Mouse (Mus musculus) midbrain, embryonic 12.5 days (tissue): Measurements from ENCODE around the gene Anapc15-ps. TPM values are rescaled to one million over a fixed set of nuclear protein-coding genes. Genes with fewer than 3 reads are reported as not detected.
A peak's percentile ranks its signal among the peaks of the same experiment; 100 is the strongest.

ENCODE experiments used
- ATAC-seq: fragments of 200-750 bp; cut with Nextera tagmentation; 2 replicates; pipeline ENCODE4 v1.8.0; 2017; ENCODE audit warnings: low read depth, moderate TSS enrichment, moderate library complexity; ENCODE audit not compliant: low FRiP score
- H3K27ac ChIP-seq: fragments of 300-500 bp; sonication (generic); replicated peaks from 2 replicates; pipeline ENCODE4 v1.5.1; 2016; ENCODE audit warnings: mild to moderate bottlenecking
- H3K27me3 ChIP-seq: fragments of 300-500 bp; sonication (generic); 2 replicates; pipeline ENCODE4 v1.6.1; 2016; ENCODE audit warnings: mild to moderate bottlenecking
- H3K36me3 ChIP-seq: fragments of 300-500 bp; sonication (generic); 2 replicates; pipeline ENCODE4 v1.6.1; 2016
- H3K4me1 ChIP-seq: fragments of 300-500 bp; sonication (generic); 2 replicates; pipeline ENCODE4 v1.6.1; 2016
- H3K4me2 ChIP-seq: fragments of 300-500 bp; sonication (generic); replicated peaks from 2 replicates; pipeline ENCODE4 v1.6.1; 2016; ENCODE audit warnings: mild to moderate bottlenecking, moderate library complexity
- H3K4me3 ChIP-seq: fragments of 300-500 bp; sonication (generic); 2 replicates; pipeline ENCODE4 v1.5.1; 2016; ENCODE audit warnings: mild to moderate bottlenecking
- H3K9ac ChIP-seq: fragments of 300-500 bp; sonication (generic); replicated peaks from 2 replicates; pipeline ENCODE4 v1.6.1; 2016; ENCODE audit warnings: mild to moderate bottlenecking, moderate library complexity
- H3K9me3 ChIP-seq: fragments of 300-500 bp; sonication (generic); 2 replicates; pipeline ENCODE4 v1.6.1; 2016; ENCODE audit warnings: mild to moderate bottlenecking
- WGBS: fragments of 180-500 bp; shearing (Covaris S2); methylation state at CpG from one replicate; pipeline ENCODE4 v1.1.7; 2016; 5-methylcytosine and 5-hydroxymethylcytosine counted together
- polyA plus RNA-seq: library from polyadenylated mRNA; unstranded; fragments of >200 nt; fragmentation: Nextera tagmentation; extraction: Ambion mirVana; gene quantifications from 2 replicates; pipeline ENCODE4 v1.2.1, GENCODE M21; 2016

Anapc15-ps gene
- polyA plus RNA-seq, 1 experiment from 2014 or later = not detected

DNA sequence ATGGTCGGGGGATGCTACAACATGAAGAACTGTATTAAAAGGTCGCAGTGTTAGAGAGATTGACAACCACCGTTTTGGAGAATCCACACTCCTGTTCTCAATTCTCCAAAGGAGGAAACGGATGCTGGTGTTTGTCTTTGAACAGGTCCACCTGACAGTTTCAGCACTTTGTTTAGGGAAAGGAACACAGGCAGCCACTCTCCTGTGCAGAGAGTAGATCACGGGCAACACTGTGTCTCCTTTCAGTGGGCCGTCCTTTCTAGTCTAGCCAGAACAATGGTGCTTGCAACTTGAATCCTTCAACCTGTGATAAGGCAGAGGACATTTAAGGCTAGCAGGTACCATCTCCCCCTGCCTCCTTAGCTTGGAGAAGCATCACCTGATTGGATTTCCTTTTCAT, 12.9 kb downstream of the Anapc15-ps start:
- no peak for ATAC-seq
- no peaks in the 10 kb centered on the region for H3K9me3 ChIP-seq
- no peak overlapping the region for H3K4me2 ChIP-seq
- no peak overlapping the region for H3K4me3 ChIP-seq
- H3K27ac ChIP-seq = no peak overlapping the region
- WGBS = 80% methylated on average over 6 of the region's 6 CpGs
- H3K4me1 ChIP-seq = peaks cover 14% of the 10 kb centered on the region
- H3K36me3 ChIP-seq = no peaks in the 10 kb centered on the region
- H3K27me3 ChIP-seq = no peaks in the 10 kb centered on the region; the same call in 1 of the 2 replicates
- no peak overlapping the region for H3K9ac ChIP-seq

DNA sequence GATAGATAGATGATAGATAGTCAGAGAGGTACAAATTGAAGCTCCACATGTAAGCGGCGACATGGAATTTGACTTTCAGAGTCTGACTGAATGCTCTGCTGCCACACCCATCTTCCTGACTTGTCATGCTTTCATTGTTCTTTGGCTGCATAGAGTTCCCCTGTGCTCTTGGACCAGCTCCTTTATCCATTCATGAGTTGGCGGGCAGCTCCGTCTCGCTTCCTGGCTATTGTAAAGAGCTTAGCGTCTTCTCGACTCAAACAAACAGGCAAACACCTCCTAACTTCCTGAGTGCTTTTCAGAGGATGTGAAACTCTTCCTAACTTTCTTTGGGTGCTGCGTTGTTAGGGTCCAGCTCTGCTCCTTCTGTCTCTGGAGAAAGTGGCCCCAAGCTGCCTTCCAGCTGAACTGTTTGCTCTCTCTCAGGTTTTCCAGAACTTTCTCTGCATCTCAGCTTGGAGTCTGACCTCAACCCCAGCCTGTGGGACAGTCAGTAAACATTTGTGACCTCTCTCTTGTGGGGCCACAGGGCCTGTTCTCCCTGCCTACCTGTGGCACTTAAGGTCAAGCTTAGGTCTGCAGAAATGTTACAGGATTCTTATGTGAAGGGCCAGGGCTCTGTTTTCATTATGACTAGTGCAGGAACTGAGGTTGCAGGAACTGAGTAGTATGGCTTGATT, 13.6 kb downstream of the Anapc15-ps start:
- Histone ChIP-seq H3K4me1 (peaks cover 14% of the 10 kb centered on the region), H3K9ac (no peak overlapping the region), H3K4me2 (no peak overlapping the region), H3K27ac (no peak overlapping the region), H3K36me3 (no peaks in the 10 kb centered on the region), H3K27me3 (no peaks in the 10 kb centered on the region; the same call in 1 of the 2 replicates), H3K9me3 (no peaks in the 10 kb centered on the region), H3K4me3 (no peak overlapping the region)
- ATAC-seq = no peak
- 31% methylated on average over 8 of the region's 8 CpGs for WGBS

DNA sequence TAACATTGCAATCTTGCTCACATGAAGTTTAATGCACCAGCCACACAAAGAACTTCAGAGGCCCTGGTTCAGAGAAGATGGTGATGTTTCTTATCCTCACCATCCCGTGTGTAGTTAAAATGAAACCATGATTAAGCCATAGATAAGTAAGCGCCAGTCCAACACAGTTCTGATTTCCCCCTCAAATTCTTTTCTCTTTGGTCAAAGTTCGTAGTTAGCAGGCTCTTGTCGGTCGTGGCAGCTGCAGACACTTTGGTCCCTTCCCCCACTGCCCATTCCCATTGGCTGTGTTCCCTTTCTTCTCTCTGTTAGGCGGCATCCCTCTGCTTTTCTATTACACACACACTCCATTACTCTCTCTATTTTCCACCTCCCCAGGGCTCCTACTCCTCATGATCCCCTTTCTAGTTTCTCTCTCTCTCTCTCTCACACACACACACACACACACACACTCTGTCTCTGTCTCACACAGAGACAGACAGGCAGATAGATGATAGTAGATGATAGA, 14.4 kb downstream of the Anapc15-ps start:
- Histone ChIP-seq H3K4me2 (no peak overlapping the region), H3K27ac (no peak overlapping the region), H3K9ac (no peak overlapping the region), H3K4me1 (peaks cover 14% of the 10 kb centered on the region), H3K4me3 (no peak overlapping the region), H3K9me3 (no peaks in the 10 kb centered on the region), H3K36me3 (no peaks in the 10 kb centered on the region), H3K27me3 (no peaks in the 10 kb centered on the region; the same call in 1 of the 2 replicates)
- whole genome bisulfite sequencing = 20% methylated on average over 6 of the region's 6 CpGs
- ATAC-seq = peak; percentile 72

DNA sequence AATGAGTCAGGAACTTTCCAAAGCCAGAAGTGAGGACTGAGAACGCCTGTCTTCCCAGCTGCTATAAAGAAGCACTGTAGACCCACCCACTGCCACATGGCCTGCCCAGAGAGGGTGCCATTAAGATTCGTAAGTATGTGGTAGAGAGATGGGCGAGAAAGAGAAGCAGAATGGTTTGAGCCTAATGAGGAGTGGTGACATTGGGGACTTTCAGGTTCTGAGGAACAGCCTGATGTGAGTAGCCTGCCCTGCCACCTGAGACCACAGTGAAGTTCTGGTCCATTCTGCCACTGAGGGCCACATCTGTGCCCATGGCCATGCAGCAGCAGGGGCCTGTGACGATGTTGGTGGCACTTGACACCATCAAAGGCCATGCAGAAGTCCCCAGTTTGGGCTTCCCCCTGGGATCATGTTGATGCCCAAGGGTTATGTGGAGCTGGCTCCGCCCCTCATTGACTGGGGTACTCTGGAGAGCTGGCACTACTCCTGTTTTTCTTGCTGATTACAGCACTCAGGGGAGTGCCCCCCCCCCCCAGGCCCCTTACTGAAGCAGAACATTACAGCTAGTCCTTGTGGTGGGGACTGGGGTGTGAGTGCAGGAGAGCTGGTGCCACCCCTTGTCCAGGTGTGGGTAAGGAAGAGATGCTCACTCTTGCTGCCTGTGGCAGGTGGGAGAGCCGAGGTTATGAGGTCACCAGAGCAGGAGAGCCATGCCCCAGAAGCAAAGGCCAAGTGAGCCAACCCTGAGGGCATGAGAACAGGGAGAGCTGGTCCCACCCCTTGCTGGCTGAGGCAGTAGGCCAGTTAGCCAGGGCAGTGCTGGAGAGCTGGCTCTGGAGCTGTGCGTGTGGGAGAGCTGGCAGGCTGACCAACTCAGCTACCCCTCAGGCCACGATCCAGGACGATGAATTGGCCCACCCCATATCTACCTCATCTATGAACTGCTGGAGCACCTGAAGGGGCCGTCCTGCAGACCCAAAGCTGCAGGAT, 16.7 kb downstream of the Anapc15-ps start:
- no peak overlapping the region for H3K27ac ChIP-seq
- no peak overlapping the region for H3K9ac ChIP-seq
- H3K4me2 ChIP-seq = no peak overlapping the region
- H3K9me3 ChIP-seq = no peaks in the 10 kb centered on the region
- WGBS = 90% methylated on average over 10 of the region's 10 CpGs
- H3K4me1 ChIP-seq = peaks cover 14% of the 10 kb centered on the region
- no peak overlapping the region for H3K4me3 ChIP-seq
- no peak for ATAC-seq
- no peaks in the 10 kb centered on the region for H3K36me3 ChIP-seq
- no peaks in the 10 kb centered on the region; the same call in 1 of the 2 replicates for H3K27me3 ChIP-seq

DNA sequence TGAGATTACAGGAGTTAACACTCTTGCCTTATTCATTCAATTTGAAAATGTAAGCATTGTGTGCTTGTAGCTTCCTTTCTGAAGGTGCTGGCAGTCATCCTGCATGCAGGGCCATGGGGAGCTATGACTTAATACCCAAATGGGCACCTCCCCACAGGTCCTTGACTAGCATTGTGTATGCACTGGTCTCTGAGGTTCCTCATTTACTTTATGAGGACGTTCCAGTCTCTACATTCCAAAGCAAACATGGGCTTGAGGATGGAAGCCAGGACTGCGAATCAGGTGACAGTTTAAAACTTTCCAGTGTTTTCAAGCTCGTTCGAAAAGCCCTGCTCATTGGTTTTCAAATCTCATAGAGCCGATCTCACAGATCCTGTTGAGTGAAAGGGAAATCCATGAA, 21.1 kb downstream of the Anapc15-ps start:
- Histone ChIP-seq H3K4me2 (no peak overlapping the region), H3K27me3 (no peaks in the 10 kb centered on the region), H3K27ac (no peak overlapping the region), H3K4me1 (no peaks in the 10 kb centered on the region), H3K9ac (no peak overlapping the region), H3K9me3 (no peaks in the 10 kb centered on the region), H3K4me3 (no peak overlapping the region), H3K36me3 (no peaks in the 10 kb centered on the region)
- no peak for ATAC-seq
- 90% methylated on average over 5 of the region's 5 CpGs for whole genome bisulfite sequencing

DNA sequence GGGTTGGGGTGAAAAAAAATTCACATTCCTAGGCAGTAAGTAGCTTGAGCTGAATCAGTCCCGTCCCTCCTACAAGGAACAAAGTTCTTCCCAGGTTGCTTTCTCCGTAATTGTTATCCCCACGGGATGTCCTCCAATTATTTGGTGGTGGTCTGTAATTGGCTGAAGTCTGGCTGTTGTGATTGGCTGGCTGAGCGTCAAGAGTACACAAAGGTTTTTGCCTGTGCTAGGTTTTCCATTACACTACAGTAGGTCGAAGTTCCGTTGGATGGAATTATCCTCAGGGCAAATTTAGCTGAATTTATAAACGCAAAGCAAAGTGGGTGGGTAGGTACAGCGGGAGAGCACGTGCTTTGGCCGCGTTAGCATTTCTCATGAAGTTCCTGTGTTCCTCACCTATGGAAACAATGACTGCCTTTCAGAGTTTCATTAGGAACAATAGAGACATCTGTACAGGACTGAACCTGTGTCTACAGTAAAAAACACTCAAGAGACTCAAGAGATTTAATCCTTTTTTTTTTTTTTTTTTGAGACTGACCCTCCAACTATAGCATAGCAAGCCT, 24.8 kb downstream of the Anapc15-ps start:
- Histone ChIP-seq H3K36me3 (no peaks in the 10 kb centered on the region), H3K4me1 (no peaks in the 10 kb centered on the region), H3K9me3 (no peaks in the 10 kb centered on the region), H3K9ac (no peak overlapping the region), H3K27me3 (no peaks in the 10 kb centered on the region), H3K27ac (no peak overlapping the region), H3K4me3 (no peak overlapping the region), H3K4me2 (no peak overlapping the region)
- ATAC-seq = no peak
- 92% methylated on average over 11 of the region's 11 CpGs for WGBS

DNA sequence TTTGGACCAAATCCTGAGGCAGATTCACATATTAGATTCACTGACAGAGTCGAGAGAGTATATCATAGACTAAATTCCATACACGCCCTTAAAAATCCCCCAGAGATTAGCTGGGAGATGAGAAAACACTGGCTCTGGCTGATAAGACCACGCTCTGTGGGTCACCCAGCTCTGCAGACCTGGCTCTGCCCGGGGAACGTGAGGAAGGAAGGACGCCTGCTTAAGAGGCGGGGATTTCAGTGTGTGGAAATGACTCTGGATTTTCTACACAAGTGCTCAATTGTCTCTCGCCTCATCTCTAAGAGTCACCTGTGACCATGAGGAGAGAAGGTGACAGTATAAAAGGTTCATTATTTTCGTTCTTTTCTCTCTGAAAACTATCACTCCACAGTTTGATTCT, 26.1 kb downstream of the Anapc15-ps start:
- H3K27ac ChIP-seq = no peak overlapping the region
- H3K4me3 ChIP-seq = no peak overlapping the region
- H3K27me3 ChIP-seq = no peaks in the 10 kb centered on the region
- no peaks in the 10 kb centered on the region for H3K36me3 ChIP-seq
- no peaks in the 10 kb centered on the region for H3K9me3 ChIP-seq
- H3K4me1 ChIP-seq = no peaks in the 10 kb centered on the region
- no peak for ATAC-seq
- WGBS = 81% methylated on average over 9 of the region's 9 CpGs
- H3K9ac ChIP-seq = no peak overlapping the region
- no peak overlapping the region for H3K4me2 ChIP-seq

DNA sequence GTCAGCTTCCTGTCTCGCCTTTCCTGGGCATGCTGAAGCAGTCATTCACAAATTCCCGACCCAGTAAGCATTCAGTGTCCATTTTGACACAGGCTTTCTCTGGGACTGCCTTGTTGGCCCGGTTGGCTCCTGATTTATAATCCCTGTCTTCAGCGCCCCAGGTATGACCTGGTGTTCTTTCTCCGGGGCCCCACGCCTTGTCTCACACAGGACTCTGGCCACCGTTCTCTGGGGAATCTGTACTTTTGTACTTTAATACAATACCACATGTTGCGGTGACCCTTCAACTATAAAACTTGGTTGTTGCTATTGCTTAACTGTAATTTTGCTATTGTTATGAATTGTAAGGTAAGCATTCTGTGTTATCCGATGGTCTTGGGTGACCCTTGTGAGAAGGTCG, 26.7 kb downstream of the Anapc15-ps start:
- WGBS = 89% methylated on average over 10 of the region's 10 CpGs
- Histone ChIP-seq H3K4me2 (no peak overlapping the region), H3K27me3 (no peaks in the 10 kb centered on the region), H3K36me3 (no peaks in the 10 kb centered on the region), H3K27ac (no peak overlapping the region), H3K4me1 (no peaks in the 10 kb centered on the region), H3K9me3 (no peaks in the 10 kb centered on the region), H3K9ac (no peak overlapping the region), H3K4me3 (no peak overlapping the region)
- ATAC-seq = no peak

DNA sequence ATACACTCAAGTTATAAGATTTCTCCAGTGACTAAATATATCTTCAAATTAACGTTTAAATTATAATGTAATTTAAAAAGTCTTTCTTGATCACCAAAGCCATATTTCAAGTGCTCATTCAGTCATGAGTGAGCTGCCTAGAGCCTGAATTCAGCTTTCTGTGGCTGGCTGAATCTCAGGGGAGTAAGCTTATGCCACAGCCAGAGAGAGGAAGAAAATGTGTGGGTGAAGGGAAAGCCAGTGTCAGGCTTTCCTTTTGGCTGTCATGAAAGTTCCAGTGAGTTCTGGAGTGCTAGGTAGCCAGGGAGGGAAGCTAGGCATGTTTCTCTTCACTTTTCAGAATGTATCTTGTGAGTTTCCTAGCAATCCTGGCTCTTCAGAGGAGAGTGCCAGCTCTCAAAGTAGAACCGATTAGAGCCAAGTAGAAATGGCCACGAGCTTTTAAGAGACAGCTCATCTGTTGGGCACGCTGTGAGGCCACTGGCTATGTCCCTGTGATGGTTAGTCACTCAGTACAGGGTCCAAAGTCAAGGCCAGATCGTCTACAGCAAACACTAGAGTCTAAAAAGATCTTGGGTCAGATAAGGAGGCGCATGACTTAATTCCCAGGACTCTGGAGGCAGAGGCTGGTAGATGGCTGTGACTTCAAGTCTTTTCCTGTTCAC, 29.4 kb downstream of the Anapc15-ps start:
- ATAC-seq = no peak
- H3K4me2 ChIP-seq = no peak overlapping the region
- WGBS = 79% methylated on average over 6 of the region's 6 CpGs
- no peak overlapping the region for H3K4me3 ChIP-seq
- H3K36me3 ChIP-seq = no peaks in the 10 kb centered on the region
- no peaks in the 10 kb centered on the region for H3K4me1 ChIP-seq
- H3K27ac ChIP-seq = no peak overlapping the region
- H3K9me3 ChIP-seq = no peaks in the 10 kb centered on the region
- no peak overlapping the region for H3K9ac ChIP-seq
- H3K27me3 ChIP-seq = no peaks in the 10 kb centered on the region

DNA sequence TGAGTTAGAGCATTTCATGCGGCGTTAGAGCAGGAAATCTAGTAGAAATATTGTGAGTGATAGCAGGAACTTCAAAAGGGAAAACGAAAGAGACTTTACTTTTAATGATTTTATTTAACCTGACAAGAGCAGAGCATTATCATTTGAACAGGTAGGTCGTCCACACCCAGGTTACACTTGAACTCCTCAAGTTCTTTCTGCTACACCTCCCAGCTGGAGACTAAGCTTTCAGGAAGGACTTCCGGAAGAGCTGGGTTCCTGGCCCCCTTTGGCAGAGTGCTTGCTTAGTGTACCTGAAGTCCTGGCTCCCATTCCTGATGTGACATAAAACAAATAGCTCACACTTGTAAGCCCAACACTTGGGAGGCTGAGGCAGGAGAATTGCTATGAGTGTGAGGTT, 30.2 kb downstream of the Anapc15-ps start:
- H3K9ac ChIP-seq = no peak overlapping the region
- H3K27ac ChIP-seq = no peak overlapping the region
- ATAC-seq = no peak
- no peaks in the 10 kb centered on the region for H3K9me3 ChIP-seq
- H3K4me2 ChIP-seq = no peak overlapping the region
- no peaks in the 10 kb centered on the region for H3K27me3 ChIP-seq
- 74% methylated on average over 5 of the region's 5 CpGs for WGBS
- no peaks in the 10 kb centered on the region for H3K36me3 ChIP-seq
- H3K4me3 ChIP-seq = no peak overlapping the region
- no peaks in the 10 kb centered on the region for H3K4me1 ChIP-seq

DNA sequence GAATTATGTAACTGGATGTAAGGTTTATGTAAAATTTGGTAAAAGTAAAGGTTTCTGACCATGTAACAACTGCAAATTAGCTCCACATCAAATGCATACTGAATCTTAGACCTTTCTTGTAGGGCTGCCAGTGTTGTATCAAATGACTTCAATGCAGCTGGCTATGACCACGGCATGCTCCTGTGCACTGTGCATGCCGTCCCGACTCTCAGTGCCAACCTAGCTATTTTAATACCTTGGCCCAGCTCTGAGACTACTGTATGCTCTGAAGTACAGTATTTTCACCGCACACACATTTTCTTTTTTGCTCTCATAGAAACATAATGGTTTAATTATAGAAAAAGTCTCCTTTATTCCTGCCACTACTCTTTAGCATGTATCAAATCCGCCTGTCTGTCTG, 31.9 kb downstream of the Anapc15-ps start:
- H3K9ac ChIP-seq = no peak overlapping the region
- H3K9me3 ChIP-seq = no peaks in the 10 kb centered on the region
- no peak overlapping the region for H3K27ac ChIP-seq
- 84% methylated on average over 5 of the region's 5 CpGs for WGBS
- no peak overlapping the region for H3K4me2 ChIP-seq
- no peak for ATAC-seq
- H3K36me3 ChIP-seq = no peaks in the 10 kb centered on the region
- no peak overlapping the region for H3K4me3 ChIP-seq
- no peaks in the 10 kb centered on the region for H3K27me3 ChIP-seq
- H3K4me1 ChIP-seq = no peaks in the 10 kb centered on the region
